Mouse (Mus musculus) limb, embryonic 11.5 days (tissue): ENCODE measurements around the gene Ppm1g. TPM values are rescaled to one million over a fixed set of nuclear protein-coding genes. Genes with fewer than 3 reads are reported as not detected.
A peak's percentile ranks its signal among the peaks of the same experiment; 100 is the strongest.

ENCODE experiments used
- ATAC-seq: fragments of 200-750 bp; cut with Nextera tagmentation; 2 replicates; pipeline ENCODE4 v1.8.0; 2017; ENCODE audit warnings: low read depth; ENCODE audit not compliant: insufficient number of reproducible peaks, low FRiP score, low TSS enrichment
- DNase-seq: peaks from one replicate; pipeline ENCODE4 v3.0.0-alpha.2; 2015; ENCODE audit warnings: low spot score
- H3K27ac ChIP-seq: fragments of 300-500 bp; sonication (generic); replicated peaks from 2 replicates; pipeline ENCODE4 v1.5.1; 2014; ENCODE audit warnings: low read depth, mild to moderate bottlenecking, low read length
- H3K27me3 ChIP-seq: fragments of 300-500 bp; sonication (generic); 2 replicates; pipeline ENCODE4 v1.6.1; 2014; ENCODE audit warnings: mild to moderate bottlenecking, low read length, mixed read lengths; ENCODE audit not compliant: control insufficient read depth, insufficient read depth
- H3K36me3 ChIP-seq: fragments of 300-500 bp; sonication (generic); 2 replicates; pipeline ENCODE4 v1.6.1; 2014; ENCODE audit warnings: mild to moderate bottlenecking, low read length, moderate library complexity, mixed read lengths; ENCODE audit not compliant: control insufficient read depth, insufficient read depth
- H3K4me1 ChIP-seq: fragments of 300-500 bp; sonication (generic); 2 replicates; pipeline ENCODE4 v1.6.1; 2014; ENCODE audit warnings: low read length, mixed read lengths; ENCODE audit not compliant: control insufficient read depth, insufficient read depth
- H3K4me2 ChIP-seq: fragments of 300-500 bp; sonication (generic); 2 replicates; pipeline ENCODE4 v1.6.1; 2014; ENCODE audit warnings: low read depth, mild to moderate bottlenecking, moderate library complexity; ENCODE audit not compliant: severe bottlenecking
- H3K4me3 ChIP-seq: fragments of 300-500 bp; sonication (generic); 2 replicates; pipeline ENCODE4 v1.5.1; 2014; ENCODE audit warnings: low read depth, low read length
- H3K9ac ChIP-seq: fragments of 300-500 bp; sonication (generic); 2 replicates; pipeline ENCODE4 v1.6.1; 2014; ENCODE audit warnings: mild to moderate bottlenecking, low read length
- H3K9me3 ChIP-seq: fragments of 300-500 bp; sonication (generic); 2 replicates; pipeline ENCODE4 v1.6.1; 2016; ENCODE audit warnings: low read length; ENCODE audit not compliant: control insufficient read depth
- WGBS: fragments of 180-500 bp; shearing (Covaris S2); extraction: QIAGEN DNeasy Blood & Tissue Kit; methylation state at CpG from one replicate; pipeline ENCODE4 v1.1.7; 2014; 5-methylcytosine and 5-hydroxymethylcytosine counted together
- polyA plus RNA-seq: library from polyadenylated mRNA; unstranded; fragments of >200 nt; fragmentation: Nextera tagmentation; extraction: Ambion mirVana; gene quantifications from 2 replicates; pipeline ENCODE4 v1.2.1, GENCODE M21; 2014

Ppm1g gene
- polyA plus RNA-seq, 1 experiment from 2014 or later: 154 TPM

DNA sequence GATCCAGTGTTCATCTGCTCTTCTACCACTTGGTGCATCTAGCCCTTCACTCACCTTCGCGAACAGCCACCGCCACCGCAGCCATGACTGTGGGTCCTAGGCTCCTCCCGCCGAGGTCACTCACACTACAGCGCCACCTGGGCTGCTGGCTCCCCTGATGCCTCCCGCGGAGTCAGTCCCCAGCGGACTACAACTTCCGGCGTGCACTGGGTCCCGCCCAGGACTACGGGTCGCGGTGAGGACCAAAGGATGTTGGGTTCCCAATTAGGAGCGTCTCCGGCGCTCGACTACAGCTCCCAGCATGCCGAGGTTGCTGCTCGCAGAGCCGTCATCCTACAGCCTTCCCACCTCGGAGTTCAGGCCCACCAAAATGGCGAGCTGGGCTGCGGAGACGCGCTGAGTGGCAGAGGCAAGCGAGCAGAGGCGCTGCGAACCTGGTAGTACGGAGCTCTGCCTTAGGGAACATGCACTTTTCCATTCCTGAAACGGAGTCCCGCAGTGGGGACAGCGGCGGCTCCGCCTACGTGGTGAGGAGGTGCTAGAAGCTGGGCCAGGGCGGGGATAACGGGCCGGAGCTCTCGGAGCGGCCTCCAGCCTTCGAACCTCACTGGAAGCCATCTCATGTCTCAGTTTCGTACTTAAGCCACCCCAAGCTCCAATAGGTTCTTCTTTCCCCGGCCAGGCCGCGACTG, 27.4 kb downstream of the Ppm1g start, which contains the start of the genes Snx17 and Eif2b4:
TSS of gene Snx17 (plus strand) at position 289 of the 692 bp plus-strand sequence.
TSS of gene Eif2b4 (minus strand) at position 492 of the 692 bp plus-strand sequence.
- ATAC-seq (peak; percentile 96), DNase-seq (peak; percentile 100)
- Histone ChIP-seq H3K27ac (peak within 1 kb of the TSS; percentile 56), H3K4me1 (peaks cover 14% of the 10 kb centered on the region), H3K27me3 (no peaks in the 10 kb centered on the region), H3K4me3 (peak within 1 kb of the TSS; percentile 90), H3K4me2 (peak within 1 kb of the TSS; percentile 81), H3K36me3 (peaks cover 35% of the 10 kb centered on the region), H3K9ac (peak within 1 kb of the TSS; percentile 91), H3K9me3 (no peaks in the 10 kb centered on the region; the same call in 1 of the 2 replicates)
- WGBS: under 1% methylated on average over 48 of the region's 48 CpGs

DNA sequence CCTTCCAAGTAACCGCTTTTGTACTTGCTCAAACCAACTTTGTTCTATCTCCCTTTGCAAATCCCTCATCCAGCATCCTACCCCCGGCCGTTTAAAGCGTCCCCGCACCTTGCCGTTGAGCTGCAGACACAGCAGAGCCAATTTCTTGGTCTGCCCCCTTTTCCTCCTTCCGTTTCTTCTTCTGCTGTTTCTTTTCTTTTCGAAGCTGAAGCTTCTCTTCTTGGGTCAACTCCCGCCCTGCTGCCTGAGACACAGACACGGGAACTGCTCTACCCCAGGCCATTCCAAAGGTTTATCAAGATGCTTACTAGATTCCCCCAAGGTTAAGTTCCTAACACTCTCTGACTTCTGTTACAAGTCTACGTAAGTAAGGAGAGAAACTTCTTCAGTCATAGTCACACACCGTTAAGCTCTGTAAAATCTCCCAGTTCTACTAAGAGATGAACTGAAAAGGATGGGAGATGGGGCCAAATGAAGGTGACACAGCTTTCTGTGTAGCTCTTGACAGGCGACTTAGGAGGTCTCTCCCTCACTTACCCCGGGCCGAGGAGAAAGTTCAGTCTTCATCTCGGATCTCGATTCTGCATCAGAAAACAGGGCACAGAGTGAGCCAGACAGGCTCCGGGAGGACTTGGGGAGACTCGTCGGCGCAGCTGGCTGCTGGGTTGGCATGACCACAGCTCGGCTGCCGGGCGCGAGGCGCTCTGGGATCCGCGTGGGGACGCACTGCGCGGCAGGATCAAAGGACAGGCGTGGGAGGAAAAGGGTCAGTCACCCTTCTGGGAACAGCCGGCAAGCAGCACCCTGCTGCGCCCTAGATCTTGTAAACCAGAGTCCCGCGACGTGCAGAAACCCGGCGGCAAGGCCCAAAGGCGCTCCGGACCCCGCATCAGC, 28.2 kb downstream of the Ppm1g start:
- no peak for DNase-seq
- Histone ChIP-seq H3K4me3 (peak overlapping the region; percentile 90), H3K36me3 (peaks cover 33% of the 10 kb centered on the region), H3K27me3 (no peaks in the 10 kb centered on the region), H3K9ac (peak overlapping the region; percentile 67), H3K4me1 (peaks cover 14% of the 10 kb centered on the region), H3K27ac (no peak overlapping the region; the same call in 1 of the 2 replicates), H3K9me3 (no peaks in the 10 kb centered on the region; the same call in 1 of the 2 replicates), H3K4me2 (peak overlapping the region; percentile 51)
- 13% methylated on average over 42 of the region's 42 CpGs for WGBS
- peak; percentile 61 for ATAC-seq

DNA sequence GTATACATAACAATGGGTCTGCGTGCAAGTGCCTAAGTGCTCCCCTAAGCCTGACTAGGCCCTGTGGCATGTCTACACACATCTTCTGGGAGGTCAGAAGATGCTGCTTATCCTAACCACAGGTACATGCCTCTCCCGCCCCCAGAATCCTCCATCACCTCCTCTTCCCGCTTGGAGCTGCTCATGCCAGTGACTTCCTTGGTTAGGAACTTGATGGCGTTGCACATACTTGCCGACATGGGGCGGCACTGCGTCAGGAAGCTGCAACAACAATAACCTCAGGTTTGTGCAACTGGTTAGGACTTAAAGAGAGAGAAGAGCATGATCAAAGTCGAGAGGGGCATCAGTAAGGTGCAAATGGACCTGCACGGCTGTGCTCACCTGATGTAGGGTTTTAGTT, 30.3 kb downstream of the Ppm1g start:
- H3K27ac ChIP-seq: no peak overlapping the region
- H3K4me2 ChIP-seq: no peak overlapping the region
- H3K9me3 ChIP-seq: no peaks in the 10 kb centered on the region
- no peak for DNase-seq
- H3K4me1 ChIP-seq: peaks cover 14% of the 10 kb centered on the region
- H3K9ac ChIP-seq: no peak overlapping the region
- WGBS: 88% methylated on average over 9 of the region's 9 CpGs
- ATAC-seq: no peak
- no peaks in the 10 kb centered on the region for H3K27me3 ChIP-seq
- no peak overlapping the region for H3K4me3 ChIP-seq
- peaks cover 21% of the 10 kb centered on the region for H3K36me3 ChIP-seq

DNA sequence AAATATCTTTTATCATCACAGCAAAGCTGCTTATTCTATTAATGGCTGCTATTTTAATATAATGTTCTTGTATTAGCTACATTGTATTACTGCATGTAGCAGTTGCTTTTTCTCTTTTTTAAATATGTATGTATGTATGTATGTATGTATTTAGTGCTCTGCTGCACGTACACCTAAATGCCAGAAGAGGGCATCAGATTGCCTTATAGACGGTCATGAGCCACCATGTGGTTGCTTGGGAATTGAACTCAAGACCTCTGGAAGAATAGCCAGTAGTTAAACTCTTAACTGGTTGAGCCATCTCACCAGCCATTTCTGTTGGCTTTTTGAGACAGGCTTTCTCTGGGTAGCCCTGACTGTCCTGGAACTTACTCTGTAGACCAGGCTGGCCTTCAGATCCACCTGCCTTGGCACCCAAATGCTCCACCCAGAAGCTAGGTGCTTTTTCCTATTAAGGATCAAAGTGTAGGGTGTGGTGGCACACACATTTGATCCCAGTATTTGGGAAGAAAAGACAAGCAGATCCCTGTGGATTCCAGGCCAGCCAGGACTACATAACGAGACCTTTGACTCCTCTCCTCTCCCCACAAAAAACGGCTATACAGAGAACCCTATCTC, 32.2 kb downstream of the Ppm1g start:
- no peaks in the 10 kb centered on the region for H3K27me3 ChIP-seq
- H3K36me3 ChIP-seq: peaks cover 20% of the 10 kb centered on the region
- DNase-seq (no peak), ATAC-seq (no peak)
- 80% methylated on average over 4 of the region's 4 CpGs for WGBS
- H3K27ac ChIP-seq: no peak overlapping the region
- peaks cover 8% of the 10 kb centered on the region; the same call in 1 of the 2 replicates for H3K4me1 ChIP-seq
- H3K4me2 ChIP-seq: no peak overlapping the region
- H3K9ac ChIP-seq: no peak overlapping the region
- H3K4me3 ChIP-seq: no peak overlapping the region
- H3K9me3 ChIP-seq: no peaks in the 10 kb centered on the region

DNA sequence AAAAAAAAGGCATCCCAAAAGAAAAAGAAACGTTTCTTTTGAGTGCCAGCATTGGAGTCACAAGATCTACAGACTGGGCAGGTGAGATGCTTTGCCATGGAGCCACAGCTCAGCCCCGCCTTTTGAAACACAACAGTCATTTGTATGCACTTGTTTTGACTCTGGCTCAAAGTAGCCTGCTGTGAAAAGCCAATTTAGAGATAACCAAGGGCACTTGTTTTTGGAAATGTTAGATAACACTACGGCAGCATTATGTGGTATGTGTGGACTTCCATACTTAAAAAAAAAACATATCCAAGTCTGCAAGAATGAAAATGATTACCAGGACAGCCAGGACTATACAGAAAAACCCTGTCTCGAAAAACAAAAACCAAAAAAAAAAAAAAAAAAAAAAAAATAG, 36.8 kb downstream of the Ppm1g start:
- Histone ChIP-seq H3K4me3 (no peak overlapping the region), H3K27ac (no peak overlapping the region), H3K4me2 (no peak overlapping the region), H3K36me3 (peaks cover 8% of the 10 kb centered on the region), H3K9me3 (no peaks in the 10 kb centered on the region), H3K9ac (no peak overlapping the region), H3K4me1 (no peaks in the 10 kb centered on the region), H3K27me3 (no peaks in the 10 kb centered on the region)
- DNase-seq: no peak
- ATAC-seq: no peak
- 62% methylated on average over 4 of the region's 4 CpGs for WGBS

DNA sequence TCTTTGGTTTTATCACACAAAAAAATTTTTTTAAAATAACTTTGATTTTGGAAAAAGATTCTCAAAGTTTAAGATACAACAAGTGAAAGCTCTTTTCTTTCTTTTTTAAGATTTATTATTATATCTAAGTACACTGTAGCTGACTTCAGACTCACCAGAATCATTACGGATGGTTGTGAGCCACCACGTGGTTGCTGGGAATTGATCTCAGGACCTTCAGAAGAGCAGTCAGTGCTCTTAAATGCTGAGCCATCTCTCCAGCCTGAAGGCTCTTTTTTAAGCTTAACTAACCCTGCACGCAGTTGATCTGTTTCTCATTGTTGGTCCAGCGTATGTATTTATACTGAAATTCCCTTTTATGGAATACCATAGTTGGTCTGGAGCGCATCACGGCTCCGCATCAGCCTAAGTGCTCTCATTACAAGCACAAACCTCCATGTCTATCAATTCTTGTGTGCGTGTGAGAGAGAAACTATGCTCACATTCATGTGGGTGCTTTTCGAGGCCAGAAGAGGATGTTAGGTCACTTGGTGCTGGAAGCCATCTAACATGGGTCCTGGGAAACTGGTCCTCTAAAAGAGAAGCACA, 39.2 kb downstream of the Ppm1g start:
- 93% methylated on average over 9 of the region's 9 CpGs for WGBS
- Histone ChIP-seq H3K27me3 (no peaks in the 10 kb centered on the region), H3K4me3 (no peak overlapping the region; the same call in 1 of the 2 replicates), H3K4me2 (no peak overlapping the region), H3K9me3 (no peaks in the 10 kb centered on the region), H3K9ac (no peak overlapping the region), H3K27ac (no peak overlapping the region), H3K4me1 (no peaks in the 10 kb centered on the region), H3K36me3 (no peaks in the 10 kb centered on the region)
- DNase-seq: no peak
- no peak for ATAC-seq

DNA sequence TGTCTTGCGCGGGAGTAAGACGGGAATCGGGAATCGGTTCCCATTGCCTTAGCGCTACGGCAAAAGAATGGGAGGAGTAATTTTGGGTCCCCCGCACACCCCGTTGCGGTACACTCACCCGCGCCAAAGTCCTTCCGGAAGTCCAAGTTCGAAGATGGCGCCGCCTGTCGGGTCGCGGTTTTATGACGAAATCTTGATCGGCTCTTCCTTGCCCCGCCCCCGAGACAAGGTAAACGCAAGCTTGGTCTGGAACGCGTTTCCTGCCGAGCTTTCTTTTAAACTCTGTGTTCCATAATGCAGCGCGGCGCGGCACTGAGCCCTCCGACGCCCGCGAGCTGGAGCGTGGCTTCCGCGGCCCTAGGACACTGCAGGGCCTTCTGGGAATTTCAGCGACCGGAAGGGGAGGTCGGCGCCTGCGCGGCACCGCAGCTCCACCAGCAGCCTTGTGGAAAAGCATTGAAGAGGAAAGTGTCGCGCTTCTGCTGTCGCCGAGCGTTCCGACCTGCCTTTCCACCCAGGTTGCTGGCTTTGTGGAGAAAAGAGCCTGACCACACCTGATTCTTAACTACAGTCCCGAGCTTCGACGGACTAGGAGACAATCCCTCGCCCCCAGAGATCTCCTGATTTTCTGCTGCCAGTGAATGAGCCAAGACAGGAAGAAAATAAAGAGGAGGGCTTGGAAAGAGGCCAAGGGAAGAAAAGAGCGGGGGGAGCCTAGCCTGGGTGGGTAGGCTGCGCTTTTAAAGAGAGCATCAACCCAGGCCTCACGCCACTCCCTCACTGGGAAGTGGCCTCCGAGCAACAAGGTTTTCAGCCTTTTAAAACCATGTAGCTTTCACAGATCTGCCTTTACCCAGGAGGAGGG, 40.5 kb downstream of the Ppm1g start, which contains the start of the genes Gm29609 and Gtf3c2:
TSS of gene Gm29609 (minus strand) at position 146 of the 865 bp plus-strand sequence.
TSS of gene Gtf3c2 (minus strand) at position 379 of the 865 bp plus-strand sequence.
- WGBS: under 1% methylated on average over 59 of the region's 59 CpGs
- Histone ChIP-seq H3K27me3 (no peaks in the 10 kb centered on the region), H3K4me2 (peak within 1 kb of the TSS; percentile 69), H3K36me3 (no peaks in the 10 kb centered on the region), H3K4me1 (no peaks in the 10 kb centered on the region), H3K4me3 (peak within 1 kb of the TSS; percentile 94), H3K9me3 (no peaks in the 10 kb centered on the region), H3K9ac (peak within 1 kb of the TSS; percentile 75), H3K27ac (peak within 1 kb of the TSS; percentile 96)
- peak; percentile 94 for ATAC-seq
- DNase-seq: peak; percentile 95
